Mouse (Mus musculus) forebrain, embryonic 16.5 days (tissue): Measurements from ENCODE around the gene Gfm2. TPM values are rescaled to one million over a fixed set of nuclear protein-coding genes. Genes with fewer than 3 reads are reported as not detected.
"Not testable (repeated sequence)": the region's sequence is repeated elsewhere in the genome, so short reads cannot be mapped to it uniquely, and the experiment has no call there.

ENCODE experiments used
- ATAC-seq: fragments of 200-750 bp; cut with Nextera tagmentation; 2 replicates; pipeline ENCODE4 v1.8.0; 2017; ENCODE audit warnings: mild to moderate bottlenecking, moderate library complexity
- H3K27ac ChIP-seq: fragments of 300-500 bp; sonication (generic); 2 replicates; pipeline ENCODE4 v1.5.1; 2014; ENCODE audit warnings: low read length, control low read depth
- H3K27me3 ChIP-seq: fragments of 300-500 bp; sonication (generic); replicated peaks from 2 replicates; pipeline ENCODE4 v1.6.1; 2014; ENCODE audit warnings: low read length; ENCODE audit not compliant: control insufficient read depth, insufficient read depth
- H3K36me3 ChIP-seq: fragments of 300-500 bp; sonication (generic); 2 replicates; pipeline ENCODE4 v1.6.1; 2014; ENCODE audit not compliant: control insufficient read depth, insufficient read depth
- H3K4me1 ChIP-seq: fragments of 300-500 bp; sonication (generic); replicated peaks from 2 replicates; pipeline ENCODE4 v1.6.1; 2014; ENCODE audit warnings: low read length; ENCODE audit not compliant: control insufficient read depth, insufficient read depth
- H3K4me2 ChIP-seq: fragments of 300-500 bp; sonication (generic); 2 replicates; pipeline ENCODE4 v1.6.1; 2014; ENCODE audit warnings: mild to moderate bottlenecking, low read length, control low read depth
- H3K4me3 ChIP-seq: fragments of 300-500 bp; sonication (generic); replicated peaks from 2 replicates; pipeline ENCODE4 v1.5.1; 2014; ENCODE audit warnings: mild to moderate bottlenecking, low read length, control low read depth
- H3K9ac ChIP-seq: fragments of 300-500 bp; sonication (generic); replicated peaks from 2 replicates; pipeline ENCODE4 v1.6.1; 2014; ENCODE audit warnings: low read depth, low read length, control low read depth
- H3K9me3 ChIP-seq: fragments of 300-500 bp; sonication (generic); 2 replicates; pipeline ENCODE4 v1.6.1; 2016; ENCODE audit warnings: low read length; ENCODE audit not compliant: control insufficient read depth
- WGBS: fragments of 180-500 bp; shearing (Covaris S2); extraction: QIAGEN DNeasy Blood & Tissue Kit; methylation state at CpG from one replicate; pipeline ENCODE4 v1.1.7; 2014; 5-methylcytosine and 5-hydroxymethylcytosine counted together
- polyA plus RNA-seq: library from polyadenylated mRNA; unstranded; fragments of >200 nt; fragmentation: Nextera tagmentation; extraction: Ambion mirVana; gene quantifications from 2 replicates; pipeline ENCODE4 v1.2.1, GENCODE M21; 2015

The Gfm2 gene
- polyA plus RNA-seq, 1 experiment from 2014 or later: 35.1 TPM

DNA sequence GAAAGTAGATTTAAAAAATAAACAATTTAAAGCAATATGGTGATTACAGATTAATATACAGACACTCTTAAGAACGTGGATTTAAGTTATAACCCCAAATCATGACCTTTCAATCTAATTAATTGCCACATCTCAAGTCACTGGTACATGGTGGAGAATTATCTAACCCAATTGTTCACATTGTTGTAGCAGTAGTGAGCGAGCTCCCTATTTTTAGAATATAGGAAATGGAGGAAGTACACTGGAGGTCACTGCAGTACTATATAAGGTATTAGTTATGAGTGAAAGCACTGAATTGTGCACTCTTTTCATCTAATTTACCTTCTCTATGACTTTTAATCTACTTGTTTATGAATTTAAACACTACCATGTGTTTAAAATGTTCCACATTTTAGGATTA lies 7.3 kb upstream of the Gfm2 start:
- H3K9ac ChIP-seq, H3K27ac ChIP-seq: not testable (repeated sequence)

DNA sequence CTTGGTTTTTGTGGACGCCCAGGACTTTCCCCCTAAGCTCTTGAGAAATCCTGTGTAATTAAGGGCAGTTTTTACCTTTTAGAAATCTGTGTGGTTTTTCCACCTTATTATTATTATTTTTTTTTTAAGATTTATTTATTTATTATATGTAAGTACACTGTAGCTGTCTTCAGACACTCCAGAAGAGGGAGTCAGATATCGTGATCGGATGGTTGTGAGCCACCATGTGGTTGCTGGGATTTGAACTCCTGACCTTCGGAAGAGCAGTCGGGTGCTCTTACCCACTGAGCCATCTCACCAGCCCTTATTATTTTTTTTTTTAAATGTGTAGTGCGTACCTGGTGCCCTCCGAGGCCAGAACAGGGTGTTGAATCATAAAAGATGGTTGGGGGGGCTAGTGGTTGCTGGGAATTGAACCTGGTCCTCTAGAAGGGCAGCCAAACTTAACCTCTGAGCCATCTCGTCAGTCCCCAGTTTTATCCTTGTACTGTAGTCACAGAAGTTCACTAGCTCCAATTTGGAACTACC lies 731 bp downstream of the Gfm2 start:
- Histone ChIP-seq H3K9ac (peak overlapping the region; percentile 75), H3K27ac (peak overlapping the region; percentile 92; the same call in 1 of the 2 replicates), H3K4me1 (peaks cover 10% of the 10 kb centered on the region), H3K4me3 (peak overlapping the region; percentile 62), H3K4me2 (peak overlapping the region; percentile 57)
- peak; percentile 3; the same call in 1 of the 2 replicates for ATAC-seq
- not testable (repeated sequence) for H3K27me3 ChIP-seq, H3K9me3 ChIP-seq, H3K36me3 ChIP-seq
- 33% methylated on average over 8 of the region's 8 CpGs for WGBS

More for the DNA sequence above, 7.3 kb upstream of the Gfm2 start:
- not testable (repeated sequence) for H3K4me3 ChIP-seq, H3K27me3 ChIP-seq, H3K4me1 ChIP-seq, H3K9me3 ChIP-seq, H3K4me2 ChIP-seq, ATAC-seq
- peaks cover 22% of the 10 kb centered on the region for H3K36me3 ChIP-seq
- no CpG with 5 or more reads among the region's 2 CpGs for WGBS

DNA sequence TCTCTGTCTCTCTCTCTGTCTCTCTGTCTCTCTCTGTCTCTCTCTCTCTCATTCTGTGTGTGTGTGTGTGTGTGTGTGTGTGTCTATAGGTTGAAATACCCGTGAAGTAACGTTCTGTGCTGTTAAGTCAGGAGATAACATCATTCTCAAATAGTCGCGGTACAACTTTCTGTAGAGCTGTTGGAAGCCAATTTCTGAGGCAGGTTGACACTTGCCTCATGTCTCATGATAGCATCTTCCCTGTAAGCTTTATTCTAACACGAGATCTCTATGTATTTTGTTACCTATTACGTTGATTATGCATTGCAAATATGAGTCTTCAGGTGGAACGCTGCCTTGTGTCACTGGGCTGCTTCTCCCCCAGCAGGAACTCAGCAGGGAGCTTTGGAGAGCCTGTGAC lies 4.6 kb downstream of the Gfm2 start:
- ATAC-seq: no peak
- Histone ChIP-seq H3K27ac (no peak overlapping the region), H3K9ac (no peak overlapping the region), H3K9me3 (no peaks in the 10 kb centered on the region), H3K4me1 (peaks cover 8% of the 10 kb centered on the region), H3K4me2 (no peak overlapping the region), H3K4me3 (no peak overlapping the region), H3K27me3 (no peaks in the 10 kb centered on the region), H3K36me3 (peaks cover 14% of the 10 kb centered on the region)
- 86% methylated on average over 7 of the region's 7 CpGs for WGBS

DNA sequence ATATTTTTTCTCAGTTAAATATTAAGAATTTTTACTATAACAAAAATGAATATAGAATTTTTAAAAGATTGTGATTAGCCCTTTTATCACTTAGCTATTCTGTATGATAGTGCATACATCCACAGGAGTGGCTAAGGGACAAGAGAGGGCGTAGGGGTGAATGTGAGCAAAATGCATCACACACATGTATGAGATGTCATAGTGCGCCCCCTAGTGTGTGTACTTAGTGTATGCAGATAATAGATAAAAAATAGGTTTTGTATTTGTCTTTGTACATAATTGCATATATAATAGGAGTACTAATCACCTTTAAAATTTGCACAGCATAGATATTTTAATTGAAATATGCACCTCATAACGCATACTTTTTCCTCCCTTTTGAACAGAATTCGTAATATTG lies 8.1 kb downstream of the Gfm2 start:
- H3K36me3 ChIP-seq: peaks cover 25% of the 10 kb centered on the region
- no peak for ATAC-seq
- no peak overlapping the region for H3K27ac ChIP-seq
- 58% methylated on average over 4 of the region's 4 CpGs for WGBS
- no peaks in the 10 kb centered on the region for H3K4me1 ChIP-seq
- H3K27me3 ChIP-seq: no peaks in the 10 kb centered on the region
- H3K9me3 ChIP-seq: no peaks in the 10 kb centered on the region
- no peak overlapping the region for H3K9ac ChIP-seq
- H3K4me3 ChIP-seq: no peak overlapping the region
- no peak overlapping the region for H3K4me2 ChIP-seq

DNA sequence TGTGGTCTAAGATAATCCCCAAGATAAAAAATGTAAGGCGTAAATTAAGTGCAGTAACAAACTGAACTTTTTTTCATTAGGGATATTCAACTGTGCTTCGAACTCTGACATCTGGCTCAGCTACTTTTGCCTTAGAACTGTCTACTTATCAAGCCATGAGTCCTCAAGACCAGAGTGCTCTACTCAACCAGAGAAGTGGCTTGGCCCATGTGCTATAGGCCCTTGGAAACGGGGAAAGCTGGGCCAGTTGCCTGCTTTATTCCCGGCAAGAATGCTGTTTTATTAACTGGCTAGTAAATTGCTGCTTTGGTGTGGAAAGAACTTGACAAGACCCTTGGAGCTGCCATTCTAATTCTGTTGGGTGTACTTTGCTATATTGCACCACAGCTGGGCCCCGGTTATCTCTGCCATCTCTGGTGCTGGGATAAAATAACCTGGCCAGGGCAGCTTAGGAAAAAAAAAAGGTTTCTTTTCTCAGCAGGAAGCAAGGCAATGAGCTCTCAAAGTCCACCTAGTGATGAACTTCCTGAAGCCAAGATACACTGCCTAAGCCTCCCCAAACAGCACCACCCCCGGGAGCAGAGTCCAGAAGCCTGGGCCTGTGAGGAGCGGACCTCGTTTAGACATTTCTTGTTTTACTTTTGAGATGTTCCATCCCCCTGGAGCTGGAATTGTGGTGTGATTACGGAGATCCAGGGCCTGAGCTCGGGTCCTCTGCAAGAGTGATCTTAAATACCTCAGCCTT lies 38.0 kb downstream of the Gfm2 start:
- peaks cover 26% of the 10 kb centered on the region for H3K36me3 ChIP-seq
- WGBS: 83% methylated on average over 10 of the region's 10 CpGs

DNA sequence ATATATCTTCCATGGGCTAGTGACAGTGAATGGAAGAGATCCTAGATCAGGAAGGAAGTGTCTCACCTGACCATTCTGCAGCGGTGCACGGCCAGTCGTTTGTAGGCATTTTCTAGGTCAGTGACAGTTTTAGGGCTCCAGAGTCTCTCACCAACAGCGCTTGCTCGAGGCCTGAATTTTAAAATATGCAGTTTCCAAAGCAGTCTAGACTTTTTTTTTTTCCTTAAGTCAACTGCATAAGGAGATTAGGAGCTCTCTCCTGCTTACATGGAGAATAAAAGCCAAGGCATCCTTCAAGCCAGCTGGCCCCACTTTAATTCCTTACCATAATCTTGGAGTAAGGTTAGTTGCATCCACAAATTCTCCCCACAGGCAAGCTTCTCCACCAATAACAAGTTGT lies 39.0 kb downstream of the Gfm2 start:
- Histone ChIP-seq H3K4me1 (peaks cover 7% of the 10 kb centered on the region; the same call in 1 of the 2 replicates), H3K4me2 (no peak overlapping the region), H3K9ac (no peak overlapping the region), H3K27ac (no peak overlapping the region), H3K9me3 (no peaks in the 10 kb centered on the region), H3K27me3 (no peaks in the 10 kb centered on the region), H3K4me3 (no peak overlapping the region), H3K36me3 (peaks cover 26% of the 10 kb centered on the region)
- WGBS: 84% methylated on average over 5 of the region's 5 CpGs
- no peak for ATAC-seq

More for the DNA sequence above, 38.0 kb downstream of the Gfm2 start:
- H3K9ac ChIP-seq: no peak overlapping the region
- no peaks in the 10 kb centered on the region for H3K27me3 ChIP-seq
- H3K27ac ChIP-seq: no peak overlapping the region
- peaks cover 5% of the 10 kb centered on the region; the same call in 1 of the 2 replicates for H3K4me1 ChIP-seq
- no peak overlapping the region for H3K4me2 ChIP-seq
- H3K4me3 ChIP-seq: no peak overlapping the region
- H3K9me3 ChIP-seq: no peaks in the 10 kb centered on the region
- no peak for ATAC-seq

DNA sequence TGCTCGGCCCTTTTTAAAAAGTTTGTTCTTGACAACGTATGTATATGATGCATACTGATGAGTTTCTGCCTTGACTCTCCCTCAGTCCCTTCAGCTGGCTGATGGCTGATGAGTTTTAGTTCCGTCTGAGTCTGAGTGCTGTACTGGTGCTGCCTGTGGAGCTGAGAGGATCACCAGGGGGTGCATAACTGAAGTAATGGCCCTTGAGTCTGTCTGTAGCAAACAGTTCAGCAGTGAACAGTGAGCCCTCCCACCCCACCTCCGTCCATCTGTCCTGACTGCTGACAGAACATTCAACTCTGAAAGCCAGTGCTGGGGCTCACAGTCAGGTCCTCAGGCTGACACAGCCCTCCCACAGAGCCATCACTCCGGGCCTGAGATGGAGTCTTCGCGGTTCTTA lies 41.2 kb downstream of the Gfm2 start:
- no peak for ATAC-seq
- no peak overlapping the region for H3K4me2 ChIP-seq
- H3K36me3 ChIP-seq: peaks cover 14% of the 10 kb centered on the region
- no peaks in the 10 kb centered on the region for H3K9me3 ChIP-seq
- no peaks in the 10 kb centered on the region for H3K27me3 ChIP-seq
- 68% methylated on average over 7 of the region's 7 CpGs for WGBS
- H3K9ac ChIP-seq: no peak overlapping the region
- H3K4me1 ChIP-seq: peaks cover 7% of the 10 kb centered on the region; the same call in 1 of the 2 replicates
- no peak overlapping the region for H3K27ac ChIP-seq
- no peak overlapping the region for H3K4me3 ChIP-seq

DNA sequence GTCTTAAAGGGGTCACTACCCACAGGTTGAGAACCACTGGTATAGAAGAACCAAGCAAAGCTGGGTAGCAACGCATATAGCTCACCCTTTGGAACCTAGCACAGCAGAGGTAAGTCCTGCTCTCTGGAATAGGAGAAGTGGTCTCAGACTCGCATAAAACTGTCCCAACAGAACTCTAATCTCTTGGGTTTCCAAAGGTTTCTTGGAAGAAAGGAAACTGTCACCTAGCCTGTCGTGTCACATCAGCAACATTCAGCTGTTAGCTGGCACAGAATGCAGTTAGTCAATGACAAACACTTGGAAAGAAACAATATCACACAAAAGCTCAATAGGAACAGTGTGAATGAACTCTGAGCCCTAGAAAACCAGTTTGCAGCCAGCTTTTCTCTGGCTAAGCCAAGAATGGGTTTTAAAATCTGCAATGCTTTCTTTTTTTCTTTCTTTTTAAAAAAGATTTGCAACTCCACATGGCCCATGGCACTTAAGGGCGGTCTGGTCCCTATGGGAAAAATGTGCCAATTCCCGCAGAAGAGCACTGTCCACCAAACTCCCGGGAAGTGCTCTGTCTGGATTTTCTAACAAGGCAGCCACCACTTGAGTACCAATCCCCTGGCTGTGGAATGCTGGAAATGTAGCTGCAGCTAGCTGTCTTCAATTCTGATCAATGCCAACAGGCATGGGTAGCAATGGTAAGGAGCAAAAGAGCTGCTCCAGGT lies 42.5 kb downstream of the Gfm2 start:
- Histone ChIP-seq H3K27me3 (no peaks in the 10 kb centered on the region), H3K27ac (peak overlapping the region; percentile 30; the same call in 1 of the 2 replicates), H3K4me1 (peaks cover 7% of the 10 kb centered on the region; the same call in 1 of the 2 replicates), H3K4me2 (no peak overlapping the region), H3K36me3 (peaks cover 7% of the 10 kb centered on the region), H3K9me3 (no peaks in the 10 kb centered on the region), H3K9ac (no peak overlapping the region), H3K4me3 (no peak overlapping the region)
- 21% methylated on average over 6 of the region's 6 CpGs for WGBS
- ATAC-seq: peak; percentile 73; the same call in 1 of the 2 replicates

DNA sequence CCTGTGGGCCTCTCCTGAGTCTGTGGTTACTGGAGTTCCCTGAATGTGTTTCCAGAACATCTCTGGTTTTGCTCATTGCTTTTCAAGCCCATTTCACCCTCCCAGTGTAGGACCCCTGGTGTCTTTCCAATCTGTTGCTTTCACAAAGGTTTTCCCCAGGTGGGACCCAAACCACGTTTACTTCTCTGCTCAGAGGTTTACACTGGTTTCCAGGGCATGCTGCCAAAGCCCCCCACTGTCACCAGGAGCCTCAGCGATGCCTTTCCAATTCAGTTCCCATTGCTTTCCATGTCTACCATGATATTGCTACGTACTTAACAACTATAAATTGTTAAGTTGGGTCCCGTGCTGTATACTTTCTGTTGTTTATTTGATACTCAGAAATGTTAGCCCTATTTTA lies 45.1 kb downstream of the Gfm2 start:
- WGBS: 62% methylated on average over 4 of the region's 4 CpGs
- Histone ChIP-seq H3K9me3 (no peaks in the 10 kb centered on the region), H3K27me3 (no peaks in the 10 kb centered on the region), H3K4me1 (peaks cover 7% of the 10 kb centered on the region; the same call in 1 of the 2 replicates), H3K9ac (no peak overlapping the region), H3K36me3 (no peaks in the 10 kb centered on the region), H3K27ac (no peak overlapping the region), H3K4me2 (no peak overlapping the region), H3K4me3 (no peak overlapping the region)
- ATAC-seq: no peak
